Mouse (Mus musculus) frontal cortex, postnatal 14 days (tissue): ENCODE measurements around the gene Adat3.

Experiments
- DNase-seq, 2 experiments: peaks; one replicate each; pipeline ENCODE4 v3.0.0; 2022; ENCODE audit warnings: low spot score in 2 of 2

The Adat3 gene

GRCm38 (mm10) chr10:80602698-80603325, at the start of gene Adat3, which contains the start of gene Scamp4:
TSS of gene Adat3 (plus strand) at chr10:80602880.
TSS of gene Scamp4 (plus strand) at chr10:80602872.
- DNase-seq = peak; percentile 93 to 96

GRCm38 (mm10) chr10:80553575-80553974, 49.1 kb upstream of the Adat3 start:
- no peak for DNase-seq

DNA sequence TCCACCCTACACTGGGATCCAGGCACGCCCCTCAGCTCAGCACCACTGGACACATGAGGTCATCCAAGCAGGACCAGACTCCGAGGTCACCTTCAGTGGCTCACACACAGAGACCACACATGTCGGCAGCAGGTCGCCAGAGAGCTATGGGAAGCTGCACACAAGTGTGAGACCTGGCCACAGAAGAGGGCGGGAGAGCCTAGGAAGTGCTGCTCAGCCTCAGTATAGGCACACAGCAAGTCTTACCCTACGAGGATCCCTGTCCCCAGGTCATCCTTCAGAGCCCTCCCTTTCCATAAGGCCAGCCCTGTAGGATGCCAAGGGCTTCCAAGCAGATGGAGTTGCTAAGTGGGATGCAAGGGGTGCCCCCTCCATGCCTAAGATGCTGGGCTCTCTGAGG, 48.7 kb upstream of the Adat3 start:
- no peak for DNase-seq

DNA sequence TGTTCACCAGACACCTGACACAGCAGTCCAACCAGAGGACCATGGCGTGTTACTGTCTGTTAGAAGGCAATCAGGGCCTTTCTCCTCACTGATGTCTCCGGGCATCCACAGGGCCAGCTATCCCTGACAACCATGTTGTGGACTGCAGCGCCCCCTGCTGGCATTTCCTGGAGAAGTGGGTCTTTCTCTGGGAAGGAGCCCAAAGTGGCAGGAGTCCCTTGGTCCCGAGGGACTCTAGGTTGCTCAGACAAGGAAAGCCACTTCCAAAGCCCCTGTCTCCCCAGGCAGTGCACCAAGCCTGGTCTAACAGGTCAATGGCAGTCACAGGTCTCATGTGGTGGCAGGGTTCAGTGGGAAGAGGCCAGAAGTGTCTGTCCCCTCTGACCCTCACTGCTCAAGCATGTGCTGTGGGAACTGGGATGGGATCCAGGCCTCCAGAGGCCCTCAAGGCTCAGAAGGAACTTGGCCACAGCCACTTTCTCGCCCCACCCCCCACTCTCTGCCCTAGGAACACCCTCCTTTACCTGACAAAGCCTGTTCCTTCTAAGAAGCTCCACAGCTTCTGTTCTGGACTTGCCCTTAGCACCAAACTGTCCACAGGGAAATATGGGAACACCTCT, 45.2 kb upstream of the Adat3 start:
- peak in 1 of 2 experiments; percentile 65 for DNase-seq

DNA sequence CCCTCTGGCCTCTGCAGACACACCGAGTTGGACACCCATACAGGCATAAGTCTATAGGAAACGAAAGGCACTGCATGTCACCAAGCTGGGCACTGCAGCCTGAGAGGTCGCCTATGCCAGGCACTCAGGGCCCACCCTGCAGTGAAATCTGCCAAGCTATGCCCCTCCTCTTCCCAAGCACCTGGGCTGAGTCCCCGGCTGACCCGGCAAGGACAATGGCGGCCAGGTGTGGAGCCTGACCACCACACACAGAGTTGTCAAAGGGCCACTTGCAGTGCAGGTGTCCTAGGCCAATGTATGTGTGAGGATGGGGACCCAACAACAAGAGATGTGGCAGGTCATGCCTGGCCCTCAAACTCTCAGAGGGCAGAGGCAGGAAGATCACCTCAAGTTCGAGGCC, 43.2 kb upstream of the Adat3 start:
- DNase-seq = no peak

- DNase-seq = no peak
These were observed 42.1 kb upstream of the Adat3 start for GRCm38 (mm10) chr10:80560621-80561020.

- DNase-seq = peak; percentile 87 to 94
These were observed 41.4 kb upstream of the Adat3 start, which contains the start of gene Rexo1 for GRCm38 (mm10) chr10:80561116-80561944. TSS of gene Rexo1 (minus strand) at chr10:80561560.

GRCm38 (mm10) chr10:80566375-80567092, 36.1 kb upstream of the Adat3 start:
- DNase-seq = peak; percentile 76 to 86

- no peak for DNase-seq
These were observed 33.8 kb upstream of the Adat3 start for GRCm38 (mm10) chr10:80568876-80569275.

GRCm38 (mm10) chr10:80569664-80570066, 33.0 kb upstream of the Adat3 start:
- no peak for DNase-seq

- DNase-seq = no peak
These were observed 32.3 kb upstream of the Adat3 start for GRCm38 (mm10) chr10:80570419-80570818.

GRCm38 (mm10) chr10:80570871-80571836, 31.5 kb upstream of the Adat3 start:
- DNase-seq = no peak

- DNase-seq = no peak
These were observed 30.2 kb upstream of the Adat3 start for GRCm38 (mm10) chr10:80572477-80572876.

- no peak for DNase-seq
These were observed 28.7 kb upstream of the Adat3 start for GRCm38 (mm10) chr10:80573944-80574343.

- DNase-seq = no peak
These were observed 27.8 kb upstream of the Adat3 start for GRCm38 (mm10) chr10:80574896-80575295.

GRCm38 (mm10) chr10:80575925-80576324, 26.8 kb upstream of the Adat3 start:
- no peak for DNase-seq

- peak; percentile 45 to 48 for DNase-seq
These were observed 26.1 kb upstream of the Adat3 start for GRCm38 (mm10) chr10:80576351-80577194.

- DNase-seq = peak; percentile 94
These were observed 25.2 kb upstream of the Adat3 start, which contains the start of gene Klf16 for GRCm38 (mm10) chr10:80577195-80578130. TSS of gene Klf16 (minus strand) at chr10:80577321.
